Mouse (Mus musculus) embryonic fibroblast, embryonic 13.5 days (primary cell): ENCODE results near the gene Stil. TPM values are rescaled to one million over a fixed set of nuclear protein-coding genes. Genes with fewer than 3 reads are reported as not detected.
A peak's percentile ranks its signal among the peaks of the same experiment; 100 is the strongest.
"Not testable (repeated sequence)": the region's sequence is repeated elsewhere in the genome, so short reads cannot be mapped to it uniquely, and the experiment has no call there.

Experiments used
- H3K27ac ChIP-seq: 2 replicates; pipeline ENCODE4 v1.5.1; 2012; ENCODE audit warnings: low read length, control low read depth, inconsistent platforms; ENCODE audit not compliant: insufficient read depth
- H3K4me1 ChIP-seq: 2 replicates; pipeline ENCODE4 v1.6.1; 2011; ENCODE audit warnings: low read length; ENCODE audit not compliant: control insufficient read depth, insufficient read depth
- H3K4me3 ChIP-seq: 2 replicates; pipeline ENCODE4 v1.5.1; 2011; ENCODE audit warnings: mild to moderate bottlenecking, control low read depth, low read length; ENCODE audit not compliant: insufficient read depth
- CTCF ChIP-seq: IDR thresholded peaks from 2 replicates; pipeline ENCODE4 v1.5.1; 2011; ENCODE audit warnings: mild to moderate bottlenecking, control low read depth, low read length, moderate library complexity, borderline replicate concordance; ENCODE audit not compliant: insufficient read depth
- POLR2A ChIP-seq: IDR thresholded peaks from 2 replicates; pipeline ENCODE4 v1.6.1; 2011; ENCODE audit warnings: low read depth, mild to moderate bottlenecking, control low read depth, low read length, moderate library complexity
- polyA plus RNA-seq: library from polyadenylated mRNA; stranded (reverse); fragments of >200 nt; gene quantifications from 2 replicates; pipeline ENCODE4 v1.2.4, GENCODE M21; 2011; ENCODE audit warnings: low read depth; ENCODE audit not compliant: missing spikeins, insufficient read length

The Stil gene
- polyA plus RNA-seq, result 11.0 and 14.4 TPM in 2 replicates

GRCm38 (mm10) chr4:114999773-115000428 lies at the start of gene Stil:
Gene Stil (plus strand): TSS chr4:115000159.
- TF ChIP-seq POLR2A (peak; percentile 96), CTCF (no peak)

GRCm38 (mm10) chr4:114953172-114953571 lies 46.8 kb upstream of the Stil start:
- TF ChIP-seq POLR2A (no peak), CTCF (no peak)
- Histone ChIP-seq H3K4me1 (peaks cover 1% of the 10 kb centered on the region; the same call in 1 of the 2 replicates), H3K4me3 (no peak overlapping the region), H3K27ac (no peak overlapping the region)

More at GRCm38 (mm10) chr4:114999773-115000428, at the start of gene Stil:
- H3K4me3 ChIP-seq, result peak within 1 kb of the TSS; percentile 87
- H3K4me1 ChIP-seq, result peaks cover 4% of the 10 kb centered on the region; the same call in 1 of the 2 replicates
- H3K27ac ChIP-seq, result peak within 1 kb of the TSS; percentile 77

- H3K4me3 ChIP-seq, result no peak overlapping the region
- TF ChIP-seq POLR2A, result no peak
- no peak for TF ChIP-seq CTCF
- no peak overlapping the region for H3K27ac ChIP-seq
These were observed 42.6 kb upstream of the Stil start for GRCm38 (mm10) chr4:114957403-114957802.

GRCm38 (mm10) chr4:114958231-114958630 lies 41.7 kb upstream of the Stil start:
- H3K4me1 ChIP-seq, result peaks cover 13% of the 10 kb centered on the region
- no peak overlapping the region for H3K4me3 ChIP-seq

More at GRCm38 (mm10) chr4:114957403-114957802, 42.6 kb upstream of the Stil start:
- H3K4me1 ChIP-seq, result peaks cover 13% of the 10 kb centered on the region

GRCm38 (mm10) chr4:114958786-114959185 lies 41.2 kb upstream of the Stil start:
- TF ChIP-seq POLR2A (no peak), CTCF (no peak)
- H3K4me3 ChIP-seq, result no peak overlapping the region
- H3K27ac ChIP-seq, result peak overlapping the region; percentile 61
- peaks cover 13% of the 10 kb centered on the region for H3K4me1 ChIP-seq

More at GRCm38 (mm10) chr4:114958231-114958630, 41.7 kb upstream of the Stil start:
- 0 out of 2 replicates have a peak overlapping the region, but pooled peaks have one; percentile 11 for H3K27ac ChIP-seq
- TF ChIP-seq POLR2A (no peak), CTCF (no peak)

GRCm38 (mm10) chr4:114959533-114959932 lies 40.4 kb upstream of the Stil start:
- Histone ChIP-seq H3K4me1 (peaks cover 13% of the 10 kb centered on the region), H3K27ac (peak overlapping the region; percentile 61; the same call in 1 of the 2 replicates), H3K4me3 (no peak overlapping the region)
- TF ChIP-seq CTCF (no peak), POLR2A (no peak)

GRCm38 (mm10) chr4:114960881-114961280 lies 39.1 kb upstream of the Stil start:
- H3K4me1 ChIP-seq, result peaks cover 13% of the 10 kb centered on the region
- H3K4me3 ChIP-seq, H3K27ac ChIP-seq: not testable (repeated sequence)

GRCm38 (mm10) chr4:114970736-114971135 lies 29.2 kb upstream of the Stil start:
- H3K4me3 ChIP-seq, result no peak overlapping the region
- no peak overlapping the region for H3K27ac ChIP-seq
- no peaks in the 10 kb centered on the region for H3K4me1 ChIP-seq
- TF ChIP-seq CTCF (no peak), POLR2A (no peak)

- H3K27ac ChIP-seq, result no peak overlapping the region
- H3K4me3 ChIP-seq, result no peak overlapping the region
- TF ChIP-seq POLR2A (no peak), CTCF (no peak)
- H3K4me1 ChIP-seq, result no peaks in the 10 kb centered on the region
These were observed 26.7 kb upstream of the Stil start for GRCm38 (mm10) chr4:114973229-114973740.

GRCm38 (mm10) chr4:114982619-114983018 lies 17.3 kb upstream of the Stil start:
- peaks cover 2% of the 10 kb centered on the region; the same call in 1 of the 2 replicates for H3K4me1 ChIP-seq
- H3K27ac ChIP-seq, result no peak overlapping the region
- H3K4me3 ChIP-seq, result no peak overlapping the region
- TF ChIP-seq CTCF (no peak), POLR2A (no peak)
